Mouse (Mus musculus) heart, embryonic 16.5 days (tissue): ENCODE data around the gene B230307C23Rik. TPM values are rescaled to one million over a fixed set of nuclear protein-coding genes. Genes with fewer than 3 reads are reported as not detected.

Experiments
- ATAC-seq: fragments of 200-750 bp; cut with Nextera tagmentation; replicated peaks from 2 replicates; pipeline ENCODE4 v1.8.0; 2017; ENCODE audit warnings: moderate number of reproducible peaks; ENCODE audit not compliant: insufficient read depth, low FRiP score; ENCODE audit errors: extremely low read depth
- H3K27ac ChIP-seq: fragments of 300-500 bp; sonication (generic); 2 replicates; pipeline ENCODE4 v1.5.1; 2014; ENCODE audit warnings: mild to moderate bottlenecking, low read length, control low read depth, moderate library complexity
- H3K27me3 ChIP-seq: fragments of 300-500 bp; sonication (generic); 2 replicates; pipeline ENCODE4 v1.6.1; 2014; ENCODE audit warnings: low read length, mixed read lengths; ENCODE audit not compliant: control insufficient read depth, insufficient read depth
- H3K36me3 ChIP-seq: fragments of 300-500 bp; sonication (generic); 2 replicates; pipeline ENCODE4 v1.6.1; 2014; ENCODE audit not compliant: control insufficient read depth, insufficient read depth
- H3K4me1 ChIP-seq: fragments of 300-500 bp; sonication (generic); 2 replicates; pipeline ENCODE4 v1.6.1; 2014; ENCODE audit warnings: low read length, mixed read lengths; ENCODE audit not compliant: control insufficient read depth, insufficient read depth
- H3K4me2 ChIP-seq: fragments of 300-500 bp; sonication (generic); 2 replicates; pipeline ENCODE4 v1.6.1; 2014; ENCODE audit warnings: low read depth, mild to moderate bottlenecking, control low read depth, low read length
- H3K4me3 ChIP-seq: fragments of 300-500 bp; sonication (generic); 2 replicates; pipeline ENCODE4 v1.5.1; 2014; ENCODE audit warnings: mild to moderate bottlenecking, control low read depth, low read length
- H3K9ac ChIP-seq: fragments of 300-500 bp; sonication (generic); 2 replicates; pipeline ENCODE4 v1.6.1; 2014; ENCODE audit warnings: low read length, control low read depth
- H3K9me3 ChIP-seq: fragments of 300-500 bp; sonication (generic); replicated peaks from 2 replicates; pipeline ENCODE4 v1.6.1; 2016; ENCODE audit warnings: low read length; ENCODE audit not compliant: control insufficient read depth
- WGBS: fragments of 180-500 bp; shearing (Covaris S2); extraction: QIAGEN DNeasy Blood & Tissue Kit; methylation state at CpG from one replicate; pipeline ENCODE4 v1.1.7; 2014; 5-methylcytosine and 5-hydroxymethylcytosine counted together
- polyA plus RNA-seq: library from polyadenylated mRNA; unstranded; fragments of >200 nt; fragmentation: Nextera tagmentation; extraction: Ambion mirVana; gene quantifications from 2 replicates; pipeline ENCODE4 v1.2.1, GENCODE M21; 2015

Gene B230307C23Rik
- polyA plus RNA-seq = 13.5 and 17.8 TPM in 2 replicates

DNA sequence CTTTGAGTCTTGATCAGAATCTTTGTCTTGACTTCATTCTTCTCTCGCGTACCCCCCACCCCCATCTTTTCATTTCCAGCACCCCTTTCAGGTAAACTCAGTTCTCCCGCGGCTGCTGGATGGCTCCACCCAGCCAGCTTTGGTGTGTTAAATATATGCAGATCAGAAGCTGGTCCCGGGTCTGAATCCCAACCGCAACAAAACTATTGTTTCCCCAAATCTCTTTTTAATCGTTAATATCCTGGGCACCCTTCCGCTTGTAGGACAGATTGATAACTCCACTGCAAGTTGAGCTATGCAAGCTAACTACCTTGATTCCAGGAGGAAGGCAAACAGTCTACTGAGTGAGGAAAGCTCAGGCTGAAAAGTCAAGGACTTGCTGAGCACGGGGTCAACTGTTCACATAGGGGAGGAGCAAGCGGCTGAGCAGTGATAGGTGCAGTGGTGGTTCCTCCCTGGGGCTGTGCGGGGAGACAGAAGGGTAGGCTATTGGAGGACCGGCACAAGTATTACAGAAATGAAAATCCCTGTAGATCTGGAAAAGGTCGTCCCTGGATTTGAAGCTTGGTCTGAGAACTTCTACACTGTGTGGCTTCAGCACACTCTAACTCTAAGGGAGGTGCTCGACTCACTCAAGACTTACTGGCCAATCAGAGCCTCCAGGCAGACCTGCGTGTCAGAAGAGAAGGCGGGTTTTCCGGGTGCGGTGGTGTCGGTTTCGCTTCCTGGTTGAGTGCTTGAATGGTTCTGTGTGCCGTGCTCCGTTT lies at the start of gene B230307C23Rik:
TSS of gene B230307C23Rik (plus strand) at position 700 of the 767 bp plus-strand sequence.
- peak within 1 kb of the TSS; percentile 71 for H3K4me2 ChIP-seq
- 2% methylated on average over 22 of the region's 22 CpGs for WGBS
- ATAC-seq = peak; percentile 95

DNA sequence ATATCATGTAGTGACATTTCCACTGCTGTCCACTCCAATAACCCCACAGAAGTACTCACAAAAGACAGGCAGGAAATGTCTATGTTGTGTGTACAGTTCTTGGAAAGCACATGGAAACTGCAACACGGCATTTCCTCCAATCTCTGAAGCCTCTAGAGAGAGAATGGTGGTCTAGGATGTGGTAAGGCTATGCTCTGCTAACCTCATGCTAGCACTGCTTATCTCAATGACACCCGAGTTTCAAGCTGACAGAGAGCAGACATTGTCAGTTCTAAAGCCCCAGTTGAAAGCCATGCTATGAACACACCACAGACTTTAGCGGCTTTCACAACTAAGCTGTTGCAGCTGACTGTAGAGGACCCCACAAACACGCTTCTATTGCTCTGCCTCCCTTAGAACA lies 48.3 kb upstream of the B230307C23Rik start:
- no peak overlapping the region for H3K4me3 ChIP-seq
- peaks cover 3% of the 10 kb centered on the region for H3K4me1 ChIP-seq
- whole genome bisulfite sequencing = 33% methylated on average over 4 of the region's 4 CpGs
- H3K9me3 ChIP-seq = no peaks in the 10 kb centered on the region
- no peak; the same call in 1 of the 2 replicates for ATAC-seq
- no peak overlapping the region for H3K27ac ChIP-seq
- peaks cover 3% of the 10 kb centered on the region; the same call in 1 of the 2 replicates for H3K27me3 ChIP-seq
- no peak overlapping the region for H3K9ac ChIP-seq
- H3K4me2 ChIP-seq = no peak overlapping the region
- peaks cover 30% of the 10 kb centered on the region for H3K36me3 ChIP-seq

More for the DNA sequence above, at the start of gene B230307C23Rik:
- no peaks in the 10 kb centered on the region; the same call in 1 of the 2 replicates for H3K36me3 ChIP-seq
- no peaks in the 10 kb centered on the region for H3K9me3 ChIP-seq
- H3K27ac ChIP-seq = peak within 1 kb of the TSS; percentile 93
- H3K4me1 ChIP-seq = peaks cover 13% of the 10 kb centered on the region
- H3K4me3 ChIP-seq = peak within 1 kb of the TSS; percentile 72
- H3K27me3 ChIP-seq = no peaks in the 10 kb centered on the region
- H3K9ac ChIP-seq = peak within 1 kb of the TSS; percentile 74

DNA sequence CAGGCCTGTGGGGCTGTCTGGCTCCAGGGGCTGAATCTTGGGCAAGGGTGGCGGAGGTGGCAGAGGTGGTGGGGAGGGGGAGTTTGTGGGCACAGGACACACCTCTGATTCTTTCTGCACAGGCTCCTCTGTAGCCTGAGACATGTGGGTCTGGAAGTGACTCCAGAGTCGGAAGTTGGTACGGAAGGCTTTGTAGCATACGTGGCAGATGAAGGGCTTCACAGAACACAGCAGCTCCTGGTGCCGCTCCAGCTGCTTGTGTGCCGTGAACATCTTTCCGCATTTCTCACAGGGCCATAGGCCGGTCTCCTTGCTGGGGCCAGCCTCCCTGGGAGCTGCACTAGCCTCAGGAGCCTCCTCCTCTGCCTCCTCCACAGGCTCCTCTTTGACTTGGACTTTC lies 47.1 kb upstream of the B230307C23Rik start:
- Histone ChIP-seq H3K27ac (no peak overlapping the region), H3K4me1 (peaks cover 3% of the 10 kb centered on the region), H3K4me3 (no peak overlapping the region), H3K9ac (no peak overlapping the region), H3K9me3 (no peaks in the 10 kb centered on the region), H3K27me3 (peaks cover 4% of the 10 kb centered on the region), H3K4me2 (no peak overlapping the region), H3K36me3 (peaks cover 30% of the 10 kb centered on the region)
- ATAC-seq = no peak
- 97% methylated on average over 8 of the region's 8 CpGs for WGBS

- Histone ChIP-seq H3K4me1 (peaks cover 16% of the 10 kb centered on the region), H3K27ac (no peak overlapping the region), H3K9ac (no peak overlapping the region), H3K4me2 (no peak overlapping the region), H3K36me3 (peaks cover 36% of the 10 kb centered on the region), H3K4me3 (no peak overlapping the region), H3K9me3 (no peaks in the 10 kb centered on the region), H3K27me3 (peaks cover 13% of the 10 kb centered on the region)
- 89% methylated on average over 4 of the region's 4 CpGs for WGBS
- no peak for ATAC-seq
These were observed 44.7 kb upstream of the B230307C23Rik start for GRCm38 (mm10) chr16:97952371-97952770.

GRCm38 (mm10) chr16:97952801-97953200 lies 44.3 kb upstream of the B230307C23Rik start:
- H3K4me3 ChIP-seq = no peak overlapping the region
- no peak overlapping the region for H3K4me2 ChIP-seq
- H3K9ac ChIP-seq = no peak overlapping the region
- H3K36me3 ChIP-seq = peaks cover 36% of the 10 kb centered on the region
- ATAC-seq = no peak
- no peaks in the 10 kb centered on the region for H3K9me3 ChIP-seq
- WGBS = 59% methylated on average over 9 of the region's 9 CpGs
- H3K27ac ChIP-seq = no peak overlapping the region
- H3K27me3 ChIP-seq = peaks cover 13% of the 10 kb centered on the region
- peaks cover 16% of the 10 kb centered on the region for H3K4me1 ChIP-seq

DNA sequence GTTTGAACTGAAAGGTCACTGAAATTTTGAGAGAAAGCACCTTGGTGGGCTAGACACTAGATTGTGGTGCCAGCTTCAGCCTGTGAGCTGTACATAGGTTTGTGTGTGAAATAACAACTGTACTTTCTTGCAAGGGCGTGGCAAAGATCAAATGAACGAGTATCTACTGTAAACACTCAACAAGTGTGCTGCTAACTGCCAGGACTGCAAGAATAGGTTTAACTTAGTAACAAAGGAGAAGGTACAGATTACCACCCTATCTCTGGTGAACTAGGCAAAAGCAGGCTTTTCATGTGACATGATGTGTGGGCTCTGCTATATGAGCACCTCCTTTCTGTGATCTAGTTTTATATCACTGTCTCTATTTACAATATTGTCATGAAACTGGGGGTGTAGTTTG lies 43.8 kb upstream of the B230307C23Rik start:
- no peak for ATAC-seq
- Histone ChIP-seq H3K9me3 (no peaks in the 10 kb centered on the region), H3K27ac (no peak overlapping the region), H3K27me3 (peaks cover 13% of the 10 kb centered on the region), H3K4me2 (no peak overlapping the region), H3K9ac (no peak overlapping the region), H3K4me1 (peaks cover 20% of the 10 kb centered on the region), H3K4me3 (no peak overlapping the region), H3K36me3 (peaks cover 36% of the 10 kb centered on the region)
- 74% methylated on average over 2 of the region's 2 CpGs for WGBS

GRCm38 (mm10) chr16:97956011-97956410 lies 41.1 kb upstream of the B230307C23Rik start:
- WGBS = 78% methylated on average over 2 of the region's 2 CpGs
- ATAC-seq = no peak
- Histone ChIP-seq H3K9ac (no peak overlapping the region), H3K27ac (no peak overlapping the region), H3K4me1 (peaks cover 27% of the 10 kb centered on the region), H3K9me3 (no peaks in the 10 kb centered on the region), H3K27me3 (peaks cover 13% of the 10 kb centered on the region), H3K4me2 (no peak overlapping the region), H3K4me3 (no peak overlapping the region), H3K36me3 (peaks cover 23% of the 10 kb centered on the region)

- Histone ChIP-seq H3K27ac (peak overlapping the region; percentile 74), H3K9me3 (no peaks in the 10 kb centered on the region), H3K36me3 (peaks cover 7% of the 10 kb centered on the region), H3K4me2 (no peak overlapping the region), H3K4me3 (no peak overlapping the region), H3K27me3 (peaks cover 11% of the 10 kb centered on the region), H3K9ac (no peak overlapping the region), H3K4me1 (peaks cover 31% of the 10 kb centered on the region)
- ATAC-seq = peak; percentile 64
These were observed 39.5 kb upstream of the B230307C23Rik start for GRCm38 (mm10) chr16:97957626-97958025.

DNA sequence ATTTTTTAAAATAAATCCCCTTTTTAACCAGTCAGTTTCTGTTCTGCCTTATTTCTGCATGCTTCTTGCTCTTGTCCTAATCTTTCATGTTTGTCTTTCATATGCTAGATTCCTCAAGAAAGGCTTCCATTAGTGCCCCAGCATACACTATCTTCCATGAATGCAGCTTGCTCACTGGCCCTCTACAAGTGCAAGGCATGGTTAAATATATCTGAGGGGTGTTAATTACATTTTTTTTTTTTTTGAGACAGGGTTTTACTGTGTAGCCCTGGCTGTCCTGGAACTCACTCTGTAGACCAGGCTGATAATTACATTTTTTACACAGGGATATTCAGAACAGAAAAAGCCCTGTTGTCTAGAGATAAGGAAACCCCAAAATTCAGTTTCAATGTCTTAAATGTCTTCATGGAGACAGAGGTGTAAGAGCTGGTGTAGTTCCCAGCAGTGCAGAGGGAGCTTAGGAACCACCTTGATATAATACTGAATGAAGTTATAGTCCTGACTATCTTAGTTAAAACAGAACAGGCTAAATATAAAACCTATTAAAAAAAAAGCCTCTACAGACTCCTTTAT lies 38.6 kb upstream of the B230307C23Rik start:
- Histone ChIP-seq H3K27me3 (peaks cover 11% of the 10 kb centered on the region), H3K27ac (no peak overlapping the region), H3K4me1 (peaks cover 35% of the 10 kb centered on the region), H3K9ac (no peak overlapping the region), H3K4me2 (peak overlapping the region; percentile 21; the same call in 1 of the 2 replicates), H3K4me3 (no peak overlapping the region), H3K9me3 (no peaks in the 10 kb centered on the region), H3K36me3 (peaks cover 6% of the 10 kb centered on the region; the same call in 1 of the 2 replicates)
- ATAC-seq = no peak
